Mouse (Mus musculus) left cerebral cortex, adult 6 months (tissue): ENCODE results near the gene Atmin. TPM values are rescaled to one million over a fixed set of nuclear protein-coding genes. Genes with fewer than 3 reads are reported as not detected.

Experiments used
- long read RNA-seq, 2 experiments: library from polyadenylated mRNA; unstranded; transcript quantifications; one replicate each; pipeline ENCODE4 v2.0.0; 2019 to 2020
- polyA plus RNA-seq: library from polyadenylated mRNA; unstranded; fragments of <200 nt; fragmentation: Nextera tagmentation; gene quantifications from 2 replicates; pipeline ENCODE4 v1.2.3, GENCODE M21; 2021

Gene Atmin
- 6.5 and 10.7 TPM in 2 replicates for polyA plus RNA-seq
- long read RNA-seq, experiment 1, full-length matches to known transcripts = 5 of 48 reads
- long read RNA-seq, experiment 1, partial matches to known transcripts = 41 of 48 reads
- long read RNA-seq, experiment 1, other reads (novel, unspliced or antisense) = 2 of 48 reads
- long read RNA-seq, experiment 2, partial matches to known transcripts = 18 of 18 reads
- long read RNA-seq, experiment 2, other reads (novel, unspliced or antisense) = 0 of 18 reads

GRCm38 (mm10) chr8:116943161-116943554, at the start of gene Atmin:
Atmin (plus strand) TSS chr8:116943393.

GRCm38 (mm10) chr8:116921337-116922059, 21.7 kb upstream of the Atmin start, which contains the start of the genes Cmc2 and Cenpn:
Cmc2 (minus strand) TSS chr8:116921455.
Cenpn (plus strand) TSS chr8:116921730.

GRCm38 (mm10) chr8:116978631-116979256, 35.6 kb downstream of the Atmin start, which contains the start of gene 1700030J22Rik:
1700030J22Rik (minus strand) TSS chr8:116978959.

DNA sequence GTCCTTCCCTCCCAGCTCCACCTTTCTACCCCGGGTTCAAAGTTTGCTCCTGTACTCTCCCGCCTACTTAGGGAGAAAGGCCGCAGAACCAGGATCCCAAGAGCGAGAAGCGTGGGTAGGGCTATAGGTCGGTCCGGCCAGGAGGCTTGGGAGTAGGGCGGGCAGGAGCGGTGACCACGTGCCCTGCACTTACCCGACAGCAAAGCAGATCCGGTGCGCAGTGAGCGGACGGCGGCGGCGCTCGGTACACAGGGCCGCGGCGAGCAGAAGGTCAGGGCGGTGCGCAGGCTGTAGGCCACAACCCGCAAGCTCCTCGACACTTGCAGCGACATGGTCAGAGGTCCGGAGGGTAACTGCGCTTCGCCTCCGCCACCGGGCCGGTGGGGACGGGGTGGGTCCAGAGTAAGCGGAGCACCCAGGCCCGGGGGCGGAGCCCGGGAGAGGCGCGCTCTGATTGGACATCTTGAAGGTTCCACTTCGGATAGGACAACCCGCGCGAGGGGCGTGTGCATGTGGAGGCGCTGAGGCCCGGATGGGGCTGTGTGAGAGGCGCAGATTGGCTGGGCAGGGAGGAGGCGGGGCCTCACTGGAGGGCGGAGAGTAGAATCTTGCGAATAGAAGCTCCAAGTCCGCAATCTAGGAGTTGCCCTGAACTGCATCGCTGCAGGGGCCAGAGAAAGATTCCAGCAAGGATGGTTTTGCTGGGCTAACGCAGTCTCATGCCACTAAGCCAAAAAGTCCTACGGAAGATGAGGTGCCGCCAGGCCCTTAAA, 50.1 kb downstream of the Atmin start, which contains the start of gene Gcsh:
Gcsh (minus strand) TSS at position 443 of the 773 bp plus-strand sequence.

Other genes starting within 250 kb of the Atmin start
- 6.9 and 7.2 TPM in 2 replicates for gene Cdyl2, start 210.4 kb upstream of the Atmin start, polyA plus RNA-seq
- gene Cmc2, start 21.9 kb upstream of the Atmin start, polyA plus RNA-seq = 50.3 and 64.3 TPM in 2 replicates
- gene Cenpn, start 21.7 kb upstream of the Atmin start, polyA plus RNA-seq = 0.38 and 0.51 TPM in 2 replicates
- gene 1700030J22Rik, start 35.6 kb downstream of the Atmin start, polyA plus RNA-seq = 3.1 and 5.6 TPM in 2 replicates
- gene Gcsh, start 50.1 kb downstream of the Atmin start, polyA plus RNA-seq = 117 and 129 TPM in 2 replicates
- gene Pkd1l2, start 139.1 kb downstream of the Atmin start, polyA plus RNA-seq = 0.04 and 0.12 TPM in 2 replicates
- not detected in 2 replicates for gene Bco1, start 152.5 kb downstream of the Atmin start, polyA plus RNA-seq
- gene Gan, start 214.7 kb downstream of the Atmin start, polyA plus RNA-seq = 0.94 and 1.1 TPM in 2 replicates